Mouse (Mus musculus) lung, postnatal 36 days (tissue): ENCODE data around the gene Gm5926.
"Not testable (repeated sequence)": the region's sequence is repeated elsewhere in the genome, so short reads cannot be mapped to it uniquely, and the experiment has no call there.

ENCODE experiments used
- DNase-seq: peaks from one replicate; pipeline ENCODE4 v3.0.0; 2022; ENCODE audit warnings: mixed read lengths

Gene Gm5926

GRCm38 (mm10) chrX:32650416-32650815 lies at the start of gene Gm5926:
Gene Gm5926 (plus strand): TSS chrX:32650716.
- DNase-seq: not testable (repeated sequence)

- not testable (repeated sequence) for DNase-seq
Measured at GRCm38 (mm10) chrX:32601008-32601407, 49.5 kb upstream of the Gm5926 start.

- not testable (repeated sequence) for DNase-seq
Measured at GRCm38 (mm10) chrX:32601425-32601824, 49.1 kb upstream of the Gm5926 start.
